Mouse (Mus musculus) mouse trophoblast stem cell (cell line): ENCODE results near the gene Pdcd2l.

Source experiments
- in situ Hi-C, 2 experiments: fragments of 300-500 bp; cut with MseI, MboI; formaldehyde crosslinking; loops; 2 replicates in 1 of 2; 3 replicates in 1 of 2; pipeline ENCODE4 v1.15.1; 2025

The Pdcd2l gene

GRCm38 (mm10) chr7:34196132-34197128 lies at the start of gene Pdcd2l:
Pdcd2l (minus strand) TSS chr7:34196661.
- in situ Hi-C loops, result no loop called here

- in situ Hi-C loops, result no loop called here
These were observed 45.7 kb upstream of the Pdcd2l start for GRCm38 (mm10) chr7:34242176-34242575.

GRCm38 (mm10) chr7:34238086-34238485 lies 41.6 kb upstream of the Pdcd2l start:
- in situ Hi-C loops, result no loop called here

- in situ Hi-C loops, result no loop called here
These were observed 39.1 kb upstream of the Pdcd2l start for GRCm38 (mm10) chr7:34235602-34236001.

GRCm38 (mm10) chr7:34234610-34235561 lies 38.4 kb upstream of the Pdcd2l start:
- in situ Hi-C loops, result no loop called here

GRCm38 (mm10) chr7:34233909-34234609 lies 37.6 kb upstream of the Pdcd2l start:
- in situ Hi-C loops, result no loop called here

GRCm38 (mm10) chr7:34232785-34233725 lies 36.6 kb upstream of the Pdcd2l start:
- in situ Hi-C loops, result no loop called here

GRCm38 (mm10) chr7:34230116-34230515 lies 33.7 kb upstream of the Pdcd2l start, which contains the start of gene Gpi1:
Gpi1 (minus strand) TSS chr7:34230336.
- in situ Hi-C loops, result no loop called here

- in situ Hi-C loops, result no loop called here
These were observed 33.2 kb upstream of the Pdcd2l start for GRCm38 (mm10) chr7:34229691-34230111.

- in situ Hi-C loops, result no loop called here
These were observed 32.7 kb upstream of the Pdcd2l start for GRCm38 (mm10) chr7:34229153-34229552.

- in situ Hi-C loops, result no loop called here
These were observed 32.2 kb upstream of the Pdcd2l start for GRCm38 (mm10) chr7:34228641-34229040.

GRCm38 (mm10) chr7:34226846-34227245 lies 30.4 kb upstream of the Pdcd2l start:
- in situ Hi-C loops, result no loop called here

- in situ Hi-C loops, result no loop called here
These were observed 29.6 kb upstream of the Pdcd2l start for GRCm38 (mm10) chr7:34226086-34226485.

GRCm38 (mm10) chr7:34224308-34224707 lies 27.8 kb upstream of the Pdcd2l start:
- in situ Hi-C loops, result no loop called here

- in situ Hi-C loops, result no loop called here
These were observed 25.9 kb upstream of the Pdcd2l start for GRCm38 (mm10) chr7:34222340-34222739.

- in situ Hi-C loops, result no loop called here
These were observed 25.3 kb upstream of the Pdcd2l start for GRCm38 (mm10) chr7:34221594-34222250.

- in situ Hi-C loops, result no loop called here
These were observed 22.0 kb upstream of the Pdcd2l start for GRCm38 (mm10) chr7:34218496-34218895.

GRCm38 (mm10) chr7:34216474-34216873 lies 20.0 kb upstream of the Pdcd2l start:
- in situ Hi-C loops, result no loop called here

- in situ Hi-C loops, result no loop called here
These were observed 19.0 kb upstream of the Pdcd2l start for GRCm38 (mm10) chr7:34215481-34215880.

GRCm38 (mm10) chr7:34214644-34215043 lies 18.2 kb upstream of the Pdcd2l start:
- in situ Hi-C loops, result no loop called here
